Mouse (Mus musculus) liver, adult 2 months (tissue): ENCODE data around the gene Dnmt3a.

Source experiments
- CTCF ChIP-seq: fragments of 200-500 bp; IDR thresholded peaks from 2 replicates; pipeline ENCODE4 v1.5.1; 2011; ENCODE audit warnings: low read depth, low read length, control low read depth
- POLR2A ChIP-seq: fragments of 200-500 bp; IDR thresholded peaks from 2 replicates; pipeline ENCODE4 v1.6.1; 2011; ENCODE audit warnings: low read length, control low read depth; ENCODE audit not compliant: insufficient read depth; ENCODE audit errors: extremely low read depth

- no peak for TF ChIP-seq CTCF
- TF ChIP-seq POLR2A: no peak
These were observed 13.6 kb upstream of the Dnmt3a start for GRCm38 (mm10) chr12:3792248-3792647.
